In genomic region chr6:126487136-126487535, GRCm38 (mm10) we compare ENCODE assay signal across 26 mouse cellular contexts. TPM values are rescaled to one million over a fixed set of nuclear protein-coding genes. Genes with fewer than 3 reads are reported as not detected.
DNase-seq lines count a peak whose midpoint lies in the region; ATAC-seq and TF ChIP-seq lines count a peak whose summit lies in the region.
"Had no signal": no experiment of that assay in that cellular context is flagged by ENCODE, and none has a peak within 500 bp of the region (broad histone marks: within the 10 kb centered on the region; RNA-seq: fewer than 3 reads in every experiment).

No protein-coding gene starts in this region.

- peak; percentile 41 for DNase-seq in embryo, embryonic 10 days (ENCODE audit: low spot score)
- DNase-seq in embryo, embryonic 11 days, result no peak
- peak; percentile 20 for DNase-seq in heart, postnatal 0 days (ENCODE audit: low spot score)
- no peak for DNase-seq in heart, adult 18-20 months
- no peak for DNase-seq in limb, embryonic 14.5 days (ENCODE audit: low spot score)
- DNase-seq in limb, embryonic 10.5 days (ENCODE audit: low spot score), result no peak
- no peak for DNase-seq in right cerebral cortex, postnatal 36 days (ENCODE audit: low spot score in 2 of 2)
- DNase-seq: adrenal gland, adult 8-10 months; cerebellum, adult 9-10 months; cerebellum, postnatal 36 days; forebrain, postnatal 0 days; layer of hippocampus, adult 9-11 months; lung, embryonic 14.5 days; lung, postnatal 14 days; spleen, adult 18-20 months; thymus, postnatal 14 days had no signal

- WGBS in heart, postnatal 0 days, result 32% methylated on average over 4 of the region's 4 CpGs
- 34% methylated on average over 4 of the region's 4 CpGs for WGBS in limb, embryonic 14.5 days
- 41% methylated on average over 4 of the region's 4 CpGs for WGBS in limb, embryonic 10.5 days

- H3K27me3 ChIP-seq in heart, postnatal 0 days (ENCODE audit: control insufficient read depth, insufficient read depth, low read length), result no peaks in the 10 kb centered on the region
- H3K27me3 ChIP-seq in limb, embryonic 14.5 days (ENCODE audit: control insufficient read depth, insufficient read depth, low read length), result no peaks in the 10 kb centered on the region
- H3K27me3 ChIP-seq in limb, embryonic 10.5 days (ENCODE audit: low read depth, poor library complexity, severe bottlenecking), result no peaks in the 10 kb centered on the region
- H3K27me3 ChIP-seq in myocyte (ENCODE audit: control insufficient read depth, insufficient read depth, insufficient read length), result no peaks in the 10 kb centered on the region
- H3K27me3 ChIP-seq: heart, embryonic 15.5 days; liver, embryonic 15.5 days; neural tube, embryonic 13.5 days had no signal

- no peak for ATAC-seq in heart, postnatal 0 days (ENCODE audit: insufficient read depth, low read depth)
- ATAC-seq in limb, embryonic 14.5 days (ENCODE audit: low FRiP score, low read depth), result peak; percentile 69; the same call in 1 of the 2 replicates
- ATAC-seq: forebrain, postnatal 0 days; intestine, postnatal 0 days; midbrain, embryonic 16.5 days had no signal

- no peaks in the 10 kb centered on the region for H3K36me3 ChIP-seq in heart, postnatal 0 days (replicated peaks; ENCODE audit: control insufficient read depth, insufficient read depth, low read length)
- H3K36me3 ChIP-seq in limb, embryonic 14.5 days (ENCODE audit: control insufficient read depth, insufficient read depth, low read length), result no peaks in the 10 kb centered on the region
- no peaks in the 10 kb centered on the region for H3K36me3 ChIP-seq in limb, embryonic 10.5 days
- no peaks in the 10 kb centered on the region for H3K36me3 ChIP-seq in myocyte (ENCODE audit: control insufficient read depth, insufficient read depth)
- H3K36me3 ChIP-seq: heart, embryonic 15.5 days; liver, embryonic 15.5 days; neural tube, embryonic 13.5 days had no signal

- no peak overlapping the region for H3K9ac ChIP-seq in heart, postnatal 0 days (replicated peaks; ENCODE audit: low read depth, low read length)
- H3K9ac ChIP-seq in limb, embryonic 14.5 days (ENCODE audit: low read depth, low read length, severe bottlenecking), result no peak overlapping the region
- H3K9ac ChIP-seq: forebrain, postnatal 0 days; heart, embryonic 15.5 days; hindbrain, embryonic 14.5 days; liver, embryonic 15.5 days; lung, embryonic 14.5 days; neural tube, embryonic 13.5 days had no signal

- no peaks in the 10 kb centered on the region for H3K4me1 ChIP-seq in heart, postnatal 0 days (ENCODE audit: control insufficient read depth, insufficient read depth)
- H3K4me1 ChIP-seq in limb, embryonic 14.5 days (ENCODE audit: control insufficient read depth, insufficient read depth, low read length), result no peaks in the 10 kb centered on the region
- peaks cover 21% of the 10 kb centered on the region for H3K4me1 ChIP-seq in limb, embryonic 10.5 days
- H3K4me1 ChIP-seq: liver, embryonic 15.5 days; neural tube, embryonic 13.5 days had no signal

- no peak overlapping the region for H3ac ChIP-seq in myocyte (ENCODE audit: control insufficient read depth, insufficient read length)

- no peaks in the 10 kb centered on the region for H3K79me2 ChIP-seq in myocyte (ENCODE audit: control insufficient read depth, insufficient read depth)

- no peak overlapping the region for H3K4me3 ChIP-seq in heart, postnatal 0 days (ENCODE audit: low read depth, low read length)
- H3K4me3 ChIP-seq in limb, embryonic 14.5 days (replicated peaks; ENCODE audit: low read length), result no peak overlapping the region
- H3K4me3 ChIP-seq in limb, embryonic 10.5 days, result no peak overlapping the region
- no peak overlapping the region for H3K4me3 ChIP-seq in myocyte
- H3K4me3 ChIP-seq: heart, embryonic 15.5 days; liver, embryonic 15.5 days; neural tube, embryonic 13.5 days had no signal

- no peak for TF ChIP-seq EP300 in heart, postnatal 0 days (IDR thresholded peaks at IDR 0.05; ENCODE audit: low read depth)

- no peaks in the 10 kb centered on the region for H3K9me3 ChIP-seq in heart, postnatal 0 days (replicated peaks; ENCODE audit: control insufficient read depth, low read length)
- no peaks in the 10 kb centered on the region for H3K9me3 ChIP-seq in limb, embryonic 14.5 days (ENCODE audit: control insufficient read depth, low read length)
- no peaks in the 10 kb centered on the region for H3K9me3 ChIP-seq in limb, embryonic 10.5 days (replicated peaks)
- H3K9me3 ChIP-seq: heart, embryonic 15.5 days; liver, embryonic 15.5 days; neural tube, embryonic 13.5 days had no signal

- no peak overlapping the region for H3K4me2 ChIP-seq in heart, postnatal 0 days (ENCODE audit: low read depth, low read length)
- no peak overlapping the region for H3K4me2 ChIP-seq in limb, embryonic 14.5 days (replicated peaks; ENCODE audit: low read depth, low read length, severe bottlenecking)
- H3K4me2 ChIP-seq in myocyte (ENCODE audit: low read depth), result peak overlapping the region; percentile 44
- H3K4me2 ChIP-seq: heart, embryonic 15.5 days; hindbrain, embryonic 14.5 days; liver, embryonic 15.5 days; lung, embryonic 14.5 days; neural tube, embryonic 13.5 days had no signal

- TF ChIP-seq CTCF in heart, postnatal 0 days (IDR thresholded peaks at IDR 0.05; ENCODE audit: low read depth), result no peak

- H3K27ac ChIP-seq in heart, postnatal 0 days (ENCODE audit: low read depth), result no peak overlapping the region
- H3K27ac ChIP-seq in limb, embryonic 14.5 days (replicated peaks; ENCODE audit: low read depth, low read length), result no peak overlapping the region
- no peak overlapping the region for H3K27ac ChIP-seq in limb, embryonic 10.5 days
- H3K27ac ChIP-seq: heart, embryonic 15.5 days; hindbrain, embryonic 14.5 days; liver, embryonic 15.5 days; neural tube, embryonic 13.5 days had no signal

- TF ChIP-seq POLR2A in limb, embryonic 14.5 days (IDR thresholded peaks at IDR 0.05; ENCODE audit: borderline replicate concordance, extremely low read depth, insufficient read depth, insufficient read length), result no peak
- TF ChIP-seq POLR2A in myocyte (IDR thresholded peaks at IDR 0.05; ENCODE audit: insufficient read length, low read depth), result no peak

TF ChIP-seq in myocyte, 11 proteins besides CTCF, POLR2A, EP300 and RAD21:
- no peak for TF ChIP-seq POLR2AphosphoS2 (IDR thresholded peaks at IDR 0.05; ENCODE audit: insufficient read length, low read depth)
- peak in 1 of 3 experiments; percentile 31 for TF ChIP-seq MYOD1 (IDR thresholded peaks at IDR 0.05; ENCODE audit: control insufficient read depth in 1 of 3, insufficient read length in 2 of 3, low read depth in 2 of 3)

RNA-seq across cellular contexts. Expression of gene Kcna5, which starts 48.1 kb away (rescaled TPM):
- 25.0 and 27.6 TPM in 2 replicates for total RNA-seq in heart, postnatal 0 days (2014; rRNA removed; ENCODE audit: low replicate concordance)
- polyA plus RNA-seq in heart, postnatal 0 days (2015; fragmentation: Nextera tagmentation; extraction: Ambion mirVana), result 9.0 and 9.2 TPM in 2 replicates
- 10 to 100 TPM; 18.3 to 22.4 TPM for total RNA-seq in heart, adult 18-20 months (2021)
- 3.1 and 3.2 TPM in 2 replicates for polyA plus RNA-seq in limb, embryonic 14.5 days (2012; rRNA removed)
- 4.0 and 5.0 TPM in 2 replicates for polyA plus RNA-seq in limb, embryonic 14.5 days (2014; fragmentation: Nextera tagmentation; extraction: Ambion mirVana)
- 1.3 TPM in 2 replicates for polyA plus RNA-seq in limb, embryonic 10.5 days (2016; fragmentation: Nextera tagmentation; extraction: Ambion mirVana)
- not detected for polyA plus RNA-seq in myocyte (2012; fragmentation: generic; extraction: Trizol)
- total RNA-seq: hematopoietic stem cell, adult 5-6 weeks; MEL had no signal
- polyA plus RNA-seq: liver, adult 2 months had no signal

Comparison
In these comparisons a context has a peak if more than half of its experiments do, and no peak if none do; other contexts are left out.
1. DNase-seq: peak in embryo, embryonic 10 days (single experiment) and heart, postnatal 0 days (single experiment); none in embryo, embryonic 11 days (single experiment), heart, adult 18-20 months (0 of 2), limb, embryonic 14.5 days (single experiment), limb, embryonic 10.5 days (single experiment) and right cerebral cortex, postnatal 36 days (0 of 2).